Mouse (Mus musculus) heart, adult 2 months (tissue): ENCODE measurements at regions not wholly inside any gene's neighbourhood (a gene's known extent, or its start where the extent isn't known, plus 50 kb on each side); places are given as distances from the start of the nearest gene placed in this dataset.

Source experiments
- DNase-seq, 2 experiments: peaks; one replicate each; pipeline ENCODE4 v3.0.0; 2021
- H3K27ac ChIP-seq: fragments of 200-600 bp; 2 replicates; pipeline ENCODE4 v1.8.1; 2022
- H3K27me3 ChIP-seq: fragments of 200-500 bp; 2 replicates; pipeline ENCODE4 v1.6.1; 2012; ENCODE audit warnings: mild to moderate bottlenecking, low read length, inconsistent platforms, mixed read lengths; ENCODE audit not compliant: control insufficient read depth, insufficient read depth
- H3K36me3 ChIP-seq: fragments of 200-500 bp; 2 replicates; pipeline ENCODE4 v1.6.1; 2012; ENCODE audit warnings: low read length, inconsistent platforms; ENCODE audit not compliant: control insufficient read depth, insufficient read depth
- H3K4me1 ChIP-seq: fragments of 200-500 bp; 2 replicates; pipeline ENCODE4 v1.6.1; 2011; ENCODE audit warnings: low read length; ENCODE audit not compliant: control insufficient read depth, insufficient read depth
- H3K4me3 ChIP-seq: fragments of 200-600 bp; 2 replicates; pipeline ENCODE4 v1.8.1; 2022
- H3K79me2 ChIP-seq: fragments of 200-500 bp; replicated peaks from 2 replicates; pipeline ENCODE4 v1.6.1; 2012; ENCODE audit warnings: mild to moderate bottlenecking, inconsistent platforms, low read length, moderate library complexity, mixed read lengths; ENCODE audit not compliant: control insufficient read depth, insufficient read depth
- H3K9ac ChIP-seq: fragments of 200-500 bp; 2 replicates; pipeline ENCODE4 v1.6.1; 2012; ENCODE audit warnings: low read depth, mild to moderate bottlenecking, control low read depth, inconsistent platforms, low read length, mixed read lengths
- CTCF ChIP-seq: fragments of 200-600 bp; IDR thresholded peaks from 2 replicates; pipeline ENCODE4 v1.8.1; 2022; ENCODE audit warnings: antibody characterized with exemption, mild to moderate bottlenecking, moderate library complexity
- EP300 ChIP-seq: fragments of 200-500 bp; IDR thresholded peaks from 2 replicates; pipeline ENCODE4 v1.6.1; 2011; ENCODE audit warnings: low read depth, low read length, control low read depth; ENCODE audit not compliant: insufficient read depth
- POLR2A ChIP-seq: fragments of 200-500 bp; IDR thresholded peaks from 2 replicates; pipeline ENCODE4 v1.6.1; 2011; ENCODE audit warnings: mild to moderate bottlenecking, low read depth, low read length, control low read depth; ENCODE audit not compliant: insufficient read depth
- WGBS: fragments of 180-500 bp; shearing (Covaris S2); methylation state at CpG from one replicate; pipeline ENCODE4 v1.1.7; 2018; 5-methylcytosine and 5-hydroxymethylcytosine counted together
- intact Hi-C: fragments of 180-260 bp; cut with DNase I; formaldehyde crosslinking; loops from one replicate; pipeline ENCODE4 v1.15.1; 2025

DNA sequence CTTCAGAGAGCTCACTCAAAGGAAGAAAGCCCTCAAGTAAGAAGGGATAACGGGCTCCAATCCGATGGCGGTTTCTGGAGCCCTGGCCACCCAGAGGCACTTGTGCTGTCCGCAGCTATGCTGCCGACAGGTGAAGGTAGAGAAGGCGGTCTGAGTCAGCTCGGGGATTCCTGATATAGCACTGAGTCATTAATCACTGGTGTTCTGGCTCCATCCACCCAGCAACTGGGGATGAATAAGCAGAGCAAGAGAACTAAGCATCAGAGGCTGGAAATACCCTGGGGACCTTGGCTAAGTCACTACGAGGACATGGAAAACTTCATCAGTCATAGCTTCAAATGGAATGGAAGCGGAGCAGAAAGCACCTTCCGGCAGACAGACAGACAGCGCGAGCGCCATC lies 122.5 kb upstream of the Runx1 start:
- H3K4me3 ChIP-seq, result no peak overlapping the region
- H3K27ac ChIP-seq, result no peak overlapping the region
- H3K4me1 ChIP-seq, result peaks cover 8% of the 10 kb centered on the region
- peak in 1 of 2 experiments; percentile 12 for DNase-seq
- H3K36me3 ChIP-seq, result peaks cover 3% of the 10 kb centered on the region
- TF ChIP-seq CTCF (no peak), POLR2A (no peak), EP300 (no peak)
- H3K27me3 ChIP-seq, result no peaks in the 10 kb centered on the region
- WGBS, result 88% methylated on average over 13 of the region's 13 CpGs
- no peak overlapping the region for H3K9ac ChIP-seq
- no peaks in the 10 kb centered on the region for H3K79me2 ChIP-seq
- intact Hi-C loops, result no loop called here

DNA sequence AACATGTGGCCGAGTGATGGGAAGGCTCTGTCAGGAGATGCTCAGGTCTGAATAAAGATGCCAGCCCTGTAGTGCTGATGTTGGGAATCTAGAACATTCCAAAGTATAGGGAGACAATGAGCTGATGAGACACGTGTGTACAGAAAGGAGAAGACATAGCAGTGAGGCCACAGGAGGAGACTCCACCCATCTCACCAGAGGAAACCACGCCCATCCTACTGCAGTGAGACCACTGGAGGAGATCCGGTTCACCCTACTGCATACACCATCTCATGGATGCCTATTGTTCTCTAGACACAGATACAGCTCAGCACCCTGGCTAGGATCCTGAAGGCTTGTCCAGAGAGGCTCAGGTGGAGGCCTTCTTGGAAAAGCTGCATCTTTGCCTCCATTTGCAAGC lies 120.6 kb upstream of the Runx1 start:
- intact Hi-C loops, result no loop called here
- H3K27me3 ChIP-seq, result no peaks in the 10 kb centered on the region

DNA sequence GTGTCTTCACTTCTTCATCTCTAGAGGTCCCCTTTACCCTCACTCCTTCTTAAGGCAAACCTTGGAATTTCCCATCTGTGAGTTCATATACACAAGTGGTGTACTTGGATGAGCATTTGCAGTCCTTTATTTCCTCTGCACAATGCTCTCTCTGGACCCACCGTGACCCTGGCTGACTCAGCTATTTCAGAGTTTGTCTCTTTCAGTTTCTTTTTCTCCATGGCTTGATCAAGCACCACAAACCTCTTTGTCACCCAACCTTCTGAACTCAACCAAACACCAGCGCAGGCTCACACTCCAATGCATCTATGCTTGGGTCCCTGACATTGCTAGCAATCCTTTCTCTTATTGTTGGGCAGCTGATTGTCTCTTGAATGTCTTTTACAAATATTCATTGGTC lies 118.0 kb upstream of the Runx1 start:
- H3K9ac ChIP-seq, result no peak overlapping the region
- no peak for DNase-seq
- H3K27me3 ChIP-seq, result no peaks in the 10 kb centered on the region
- H3K36me3 ChIP-seq, result no peaks in the 10 kb centered on the region
- intact Hi-C loops, result no loop called here
- no peaks in the 10 kb centered on the region for H3K79me2 ChIP-seq
- no peak overlapping the region for H3K27ac ChIP-seq
- WGBS, result 69% methylated on average over 2 of the region's 2 CpGs
- no peak overlapping the region for H3K4me3 ChIP-seq
- 0 out of 2 replicates have a peak, but pooled peaks cover 2% of the 10 kb centered on the region for H3K4me1 ChIP-seq
- TF ChIP-seq CTCF (no peak), EP300 (no peak), POLR2A (no peak)

More for the DNA sequence above, 120.6 kb upstream of the Runx1 start:
- no peak overlapping the region for H3K4me3 ChIP-seq
- peaks cover 5% of the 10 kb centered on the region for H3K4me1 ChIP-seq
- peak in 1 of 2 experiments; percentile 16 for DNase-seq
- TF ChIP-seq EP300 (no peak), CTCF (no peak), POLR2A (no peak)
- no peak overlapping the region for H3K27ac ChIP-seq
- H3K36me3 ChIP-seq, result no peaks in the 10 kb centered on the region
- no peaks in the 10 kb centered on the region for H3K79me2 ChIP-seq
- H3K9ac ChIP-seq, result no peak overlapping the region
- 68% methylated on average over 4 of the region's 4 CpGs for WGBS

DNA sequence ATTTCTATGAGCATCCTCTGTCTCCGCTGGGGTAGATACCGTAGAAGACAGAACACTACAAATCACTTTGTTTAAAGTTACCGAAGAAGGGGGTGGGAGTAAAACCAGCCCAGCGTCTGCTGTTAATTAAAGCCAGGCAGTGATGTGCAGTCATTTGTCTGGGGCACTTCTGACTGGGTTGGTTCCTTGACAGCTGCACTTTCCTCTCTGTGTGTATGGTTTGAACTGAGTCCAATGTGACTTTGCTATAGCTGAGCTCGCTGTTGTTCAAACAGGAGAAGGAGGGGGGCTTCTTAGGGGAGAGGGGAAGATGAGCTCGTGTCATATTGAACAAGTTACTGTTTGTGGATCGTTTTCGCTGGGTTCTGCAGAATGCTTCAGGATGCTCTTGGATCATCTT lies 113.7 kb upstream of the Runx1 start:
- Histone ChIP-seq H3K4me1 (no peaks in the 10 kb centered on the region), H3K9ac (no peak overlapping the region), H3K27me3 (no peaks in the 10 kb centered on the region), H3K79me2 (no peaks in the 10 kb centered on the region), H3K27ac (no peak overlapping the region), H3K36me3 (no peaks in the 10 kb centered on the region), H3K4me3 (no peak overlapping the region)
- intact Hi-C loops, result no loop called here
- DNase-seq, result no peak
- WGBS, result 61% methylated on average over 8 of the region's 8 CpGs
- TF ChIP-seq CTCF, result no peak
- TF ChIP-seq POLR2A, result no peak
- no peak for TF ChIP-seq EP300

DNA sequence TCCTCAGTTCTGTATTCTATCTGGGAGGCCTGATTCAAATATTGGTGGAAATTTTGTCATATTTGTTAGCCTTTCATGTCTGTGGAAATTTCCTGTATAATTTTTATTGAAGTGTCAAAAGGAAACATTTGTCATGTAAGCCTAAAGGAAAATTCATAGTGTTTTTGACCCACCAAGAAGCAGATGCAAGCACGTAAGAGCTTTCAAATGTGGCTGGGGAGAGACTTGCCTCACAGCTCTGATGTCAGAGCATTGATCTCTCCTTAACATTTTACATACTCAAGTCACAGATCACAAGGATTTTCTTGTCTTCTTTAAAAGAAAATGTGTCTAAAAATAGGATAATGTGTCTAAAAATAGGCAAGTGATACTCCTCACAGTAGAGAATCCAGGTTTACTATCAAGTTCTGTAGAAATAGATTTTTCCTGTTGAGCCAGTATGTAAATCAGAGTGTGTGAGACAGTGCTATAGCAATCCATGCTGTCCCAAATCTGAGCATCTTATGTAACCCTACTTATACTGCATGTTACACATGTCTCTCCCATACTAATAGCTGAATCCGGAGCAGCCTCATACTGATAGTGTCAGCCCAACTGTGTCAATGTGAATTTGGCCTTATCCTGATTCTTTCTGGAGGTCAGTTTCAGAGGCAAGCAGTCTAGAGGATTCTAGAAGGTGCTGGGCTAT lies 110.0 kb upstream of the Runx1 start:
- TF ChIP-seq CTCF (no peak), POLR2A (no peak), EP300 (no peak)
- Histone ChIP-seq H3K9ac (no peak overlapping the region), H3K36me3 (no peaks in the 10 kb centered on the region), H3K4me3 (no peak overlapping the region), H3K27ac (no peak overlapping the region), H3K79me2 (no peaks in the 10 kb centered on the region), H3K4me1 (no peaks in the 10 kb centered on the region), H3K27me3 (no peaks in the 10 kb centered on the region)
- 86% methylated on average over 2 of the region's 2 CpGs for WGBS
- intact Hi-C loops, result no loop called here
- DNase-seq, result no peak

DNA sequence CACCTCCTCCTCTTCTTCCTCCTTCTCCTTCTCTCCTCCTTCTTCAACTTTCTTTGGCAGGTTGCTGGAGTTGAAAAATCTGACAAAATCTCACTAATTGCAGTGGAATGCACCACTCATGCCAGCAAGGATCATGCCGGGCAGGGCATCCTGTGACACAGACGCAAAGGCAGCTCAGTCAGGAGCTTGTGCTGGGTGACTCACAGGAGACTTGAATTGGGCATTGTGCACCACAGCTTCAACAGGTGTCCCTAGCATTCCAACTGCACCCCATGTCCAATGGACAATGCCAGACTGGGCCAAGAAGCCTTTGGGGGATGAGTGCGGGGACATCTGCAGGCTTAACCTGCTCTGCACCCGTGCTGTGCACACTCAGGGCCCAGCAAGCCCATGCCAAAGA lies 104.2 kb upstream of the Runx1 start:
- no peak overlapping the region for H3K27ac ChIP-seq
- 75% methylated on average over 4 of the region's 4 CpGs for WGBS
- no peak overlapping the region for H3K4me3 ChIP-seq
- DNase-seq, result no peak
- intact Hi-C loops, result no loop called here
- H3K27me3 ChIP-seq, result no peaks in the 10 kb centered on the region
- TF ChIP-seq CTCF, result no peak
- no peak for TF ChIP-seq EP300
- no peak for TF ChIP-seq POLR2A
- H3K9ac ChIP-seq, result no peak overlapping the region
- no peaks in the 10 kb centered on the region for H3K4me1 ChIP-seq
- H3K36me3 ChIP-seq, result no peaks in the 10 kb centered on the region
- H3K79me2 ChIP-seq, result no peaks in the 10 kb centered on the region
